Mouse (Mus musculus) liver, adult (tissue): ENCODE data around the gene Tsen15.

ENCODE experiments used
- GATA4 ChIP-seq: IDR thresholded peaks from 2 replicates; pipeline ENCODE4 v1.6.1; 2014; ENCODE audit warnings: mild to moderate bottlenecking, low read length; ENCODE audit not compliant: insufficient replicate concordance

Tsen15 gene

GRCm38 (mm10) chr1:152386188-152386835 lies at the start of gene Tsen15:
Gene Tsen15, minus strand, starts transcription at chr1:152386688.
- TF ChIP-seq GATA4: peak; percentile 25; the same call in 1 of the 2 replicates

GRCm38 (mm10) chr1:152434166-152434565 lies 47.7 kb upstream of the Tsen15 start:
- no peak for TF ChIP-seq GATA4

- TF ChIP-seq GATA4: no peak
Observed at GRCm38 (mm10) chr1:152429805-152430204, 43.3 kb upstream of the Tsen15 start.

- TF ChIP-seq GATA4: no peak
Observed at GRCm38 (mm10) chr1:152427912-152428581, 41.6 kb upstream of the Tsen15 start.

- no peak for TF ChIP-seq GATA4
Observed at GRCm38 (mm10) chr1:152423052-152423451, 36.6 kb upstream of the Tsen15 start.

GRCm38 (mm10) chr1:152422295-152422694 lies 35.8 kb upstream of the Tsen15 start:
- TF ChIP-seq GATA4: no peak

- no peak for TF ChIP-seq GATA4
Observed at GRCm38 (mm10) chr1:152417602-152418001, 31.1 kb upstream of the Tsen15 start.

- no peak for TF ChIP-seq GATA4
Observed at GRCm38 (mm10) chr1:152416306-152416904, 29.9 kb upstream of the Tsen15 start.

GRCm38 (mm10) chr1:152414451-152414850 lies 28.0 kb upstream of the Tsen15 start:
- no peak for TF ChIP-seq GATA4

GRCm38 (mm10) chr1:152413961-152414360 lies 27.5 kb upstream of the Tsen15 start:
- no peak for TF ChIP-seq GATA4

- no peak for TF ChIP-seq GATA4
Observed at GRCm38 (mm10) chr1:152413116-152413515, 26.6 kb upstream of the Tsen15 start.

- TF ChIP-seq GATA4: no peak
Observed at GRCm38 (mm10) chr1:152410657-152411056, 24.2 kb upstream of the Tsen15 start.

GRCm38 (mm10) chr1:152409356-152409755 lies 22.9 kb upstream of the Tsen15 start:
- no peak for TF ChIP-seq GATA4

GRCm38 (mm10) chr1:152407021-152407946 lies 20.8 kb upstream of the Tsen15 start:
- no peak for TF ChIP-seq GATA4
